11 mouse cellular contexts compared by ENCODE assay signal in the genomic region with DNA sequence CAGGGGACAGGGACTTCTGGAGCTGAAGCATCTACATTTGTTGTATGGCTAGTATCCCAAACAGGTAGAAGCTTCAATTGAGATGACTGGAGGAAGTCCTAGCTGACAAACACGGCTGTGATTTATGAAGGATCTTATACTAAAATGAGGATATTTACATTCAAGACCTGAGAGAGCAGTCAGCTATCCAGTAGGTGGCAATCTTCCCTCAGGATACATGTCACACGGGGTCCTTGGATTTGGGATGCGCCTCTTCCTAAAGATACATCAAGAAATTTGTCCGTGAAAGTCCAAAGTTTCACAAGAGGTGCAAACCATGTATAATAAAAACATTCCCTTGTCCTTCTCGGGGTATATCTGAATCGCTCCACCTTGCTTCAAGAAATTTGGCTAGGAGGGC.
DNase-seq lines count a peak whose midpoint lies in the region; ATAC-seq and TF ChIP-seq lines count a peak whose summit lies in the region.
"Had no signal": no experiment of that assay in that cellular context is flagged by ENCODE, and none has a peak within 500 bp of the region (broad histone marks: within the 10 kb centered on the region; RNA-seq: fewer than 3 reads in every experiment).

No protein-coding gene starts in this region.

- TF ChIP-seq CTCF in lung, embryonic 14.5 days (IDR thresholded peaks at IDR 0.05; ENCODE audit: low read depth), result peak; percentile 61
- TF ChIP-seq CTCF in thymus, adult 2 months (IDR thresholded peaks at IDR 0.05; ENCODE audit: borderline replicate concordance, control insufficient read depth, extremely low read depth, insufficient read depth, low read length, poor library complexity), result no peak

- H3K27me3 ChIP-seq in lung, embryonic 14.5 days (ENCODE audit: insufficient read depth, low read length), result no peaks in the 10 kb centered on the region
- H3K27me3 ChIP-seq in thymus, adult 2 months (ENCODE audit: control insufficient read depth, insufficient read depth, low read length), result no peaks in the 10 kb centered on the region

- H3K9ac ChIP-seq in lung, embryonic 14.5 days, result no peak overlapping the region
- H3K9ac ChIP-seq: midbrain, embryonic 12.5 days had no signal

- ATAC-seq in lung, embryonic 14.5 days (ENCODE audit: insufficient read depth), result 0 out of 2 replicates have a peak, but pooled peaks have one; percentile 54

- no peak overlapping the region for H3K4me3 ChIP-seq in lung, embryonic 14.5 days (ENCODE audit: low read depth, low read length)
- no peak overlapping the region for H3K4me3 ChIP-seq in thymus, adult 2 months (ENCODE audit: control insufficient read depth, insufficient read depth, low read length)
- H3K4me3 ChIP-seq: erythroblast, embryonic 14.5 days; midbrain, embryonic 12.5 days had no signal

- DNase-seq in frontal cortex, postnatal 36 days (ENCODE audit: low spot score in 2 of 2), result peak; percentile 1
- no peak for DNase-seq in frontal cortex, postnatal 14 days (ENCODE audit: low spot score in 2 of 2)
- peak; percentile 72 for DNase-seq in lung, embryonic 14.5 days
- DNase-seq in lung, postnatal 36 days, result no peak
- DNase-seq in adrenal gland, postnatal 36 days, result peak; percentile 2 to 22
- DNase-seq in retina, embryonic 14.5 days (ENCODE audit: low spot score), result peak; percentile 76
- no peak for DNase-seq in thymus, postnatal 0 days (ENCODE audit: low spot score)
- DNase-seq in thymus, adult 2 months, result no peak
- DNase-seq: kidney, postnatal 14 days had no signal

- no peaks in the 10 kb centered on the region for H3K4me1 ChIP-seq in lung, embryonic 14.5 days (ENCODE audit: insufficient read depth)
- no peaks in the 10 kb centered on the region for H3K4me1 ChIP-seq in thymus, adult 2 months (replicated peaks; ENCODE audit: control insufficient read depth, insufficient read depth, low read length)
- H3K4me1 ChIP-seq: midbrain, embryonic 12.5 days had no signal

- no peaks in the 10 kb centered on the region for H3K36me3 ChIP-seq in lung, embryonic 14.5 days (ENCODE audit: insufficient read depth)
- H3K36me3 ChIP-seq in thymus, adult 2 months (ENCODE audit: control insufficient read depth, insufficient read depth, low read length), result no peaks in the 10 kb centered on the region
- H3K36me3 ChIP-seq: midbrain, embryonic 12.5 days had no signal

- no peak overlapping the region for H3K4me2 ChIP-seq in lung, embryonic 14.5 days
- H3K4me2 ChIP-seq: midbrain, embryonic 12.5 days had no signal

- 25% methylated on average over 6 of the region's 6 CpGs for WGBS in lung, embryonic 14.5 days
- WGBS in thymus, adult 2 months, result 57% methylated on average over 6 of the region's 6 CpGs

- TF ChIP-seq POLR2A in thymus, adult 2 months (IDR thresholded peaks at IDR 0.05; ENCODE audit: control insufficient read depth, extremely low read depth, insufficient read depth, low read length, poor library complexity), result no peak

- no peaks in the 10 kb centered on the region for H3K9me3 ChIP-seq in lung, embryonic 14.5 days (ENCODE audit: low read depth, low read length)
- H3K9me3 ChIP-seq: midbrain, embryonic 12.5 days had no signal

- H3K27ac ChIP-seq in lung, embryonic 14.5 days (ENCODE audit: low read depth), result no peak overlapping the region
- no peak overlapping the region for H3K27ac ChIP-seq in thymus, adult 2 months (ENCODE audit: control insufficient read depth, insufficient read depth, low read length)
- H3K27ac ChIP-seq: midbrain, embryonic 12.5 days had no signal

Comparison
In these comparisons a context has a peak if more than half of its experiments do, and no peak if none do; other contexts are left out.
1. DNase-seq: peak in frontal cortex, postnatal 36 days (2 of 2), lung, embryonic 14.5 days (single experiment), adrenal gland, postnatal 36 days (2 of 2) and retina, embryonic 14.5 days (single experiment); none in frontal cortex, postnatal 14 days (0 of 2), lung, postnatal 36 days (single experiment), thymus, postnatal 0 days (single experiment) and thymus, adult 2 months (single experiment).